Mouse (Mus musculus): Measurements from ENCODE around the gene Qk.

Qk gene

DNA sequence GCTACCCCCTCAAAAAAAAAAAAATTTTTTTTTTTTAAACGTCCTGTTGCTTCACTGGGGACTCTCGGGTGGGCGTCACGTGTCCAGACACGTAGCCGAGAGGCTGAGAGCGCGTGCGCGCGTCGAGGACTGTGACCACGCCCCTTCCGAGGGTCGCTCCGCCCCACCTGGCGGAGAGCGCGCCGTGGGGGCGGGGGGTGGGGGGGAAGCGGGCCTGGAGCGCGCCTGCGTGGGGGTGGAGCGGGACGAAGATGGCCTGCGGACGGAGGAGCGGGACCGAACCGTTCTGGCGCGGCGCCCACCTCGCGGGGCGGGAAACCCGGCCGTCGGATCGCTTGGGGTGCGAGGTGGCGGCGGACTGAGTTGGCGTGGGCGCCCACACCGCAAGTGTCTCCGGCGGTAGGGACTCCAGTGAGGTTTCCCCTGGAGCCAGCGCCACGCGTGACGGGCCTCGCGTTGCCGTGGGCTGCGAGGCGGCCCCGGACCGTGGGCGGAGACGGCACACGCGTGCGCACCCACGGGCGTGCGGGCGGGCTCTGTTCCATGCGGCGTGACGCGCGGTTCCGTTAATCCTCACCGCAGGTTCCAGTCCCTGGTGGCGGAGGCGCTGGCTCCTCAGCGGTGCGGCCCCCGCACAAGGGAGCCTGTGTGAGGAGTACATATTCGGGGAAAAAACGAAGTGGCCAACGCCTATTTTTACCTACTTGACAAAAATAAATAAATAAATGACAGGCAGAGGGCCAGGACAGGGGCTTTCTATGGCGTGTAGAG is at the start of gene Qk:
Qk (minus strand) TSS at position 170 of the 771 bp plus-strand sequence.
- DNase-seq (ENCODE audit: extremely low spot score, low read depth, low spot score) = no peak

DNA sequence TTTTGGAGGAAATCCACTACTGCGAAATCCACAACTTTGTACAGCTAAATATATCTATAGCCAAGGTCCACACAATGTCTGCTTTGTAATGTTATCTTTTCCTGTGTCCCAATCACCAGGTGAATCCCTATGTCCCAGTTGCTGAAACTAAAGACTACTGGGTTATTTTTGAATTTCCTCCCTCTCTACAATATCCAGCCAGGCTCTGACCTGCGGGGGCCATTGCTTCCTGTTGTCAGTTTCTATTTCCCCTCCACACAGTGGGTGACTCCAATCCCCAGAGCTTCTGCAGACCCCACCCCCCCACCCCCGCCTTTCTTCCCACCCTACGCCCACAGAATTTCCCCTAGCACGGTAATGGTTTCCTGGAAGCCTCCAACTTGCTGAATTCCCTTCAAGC is 47.4 kb upstream of the Qk start:
- no peak for DNase-seq (ENCODE audit: extremely low spot score, low read depth, low spot score)

DNA sequence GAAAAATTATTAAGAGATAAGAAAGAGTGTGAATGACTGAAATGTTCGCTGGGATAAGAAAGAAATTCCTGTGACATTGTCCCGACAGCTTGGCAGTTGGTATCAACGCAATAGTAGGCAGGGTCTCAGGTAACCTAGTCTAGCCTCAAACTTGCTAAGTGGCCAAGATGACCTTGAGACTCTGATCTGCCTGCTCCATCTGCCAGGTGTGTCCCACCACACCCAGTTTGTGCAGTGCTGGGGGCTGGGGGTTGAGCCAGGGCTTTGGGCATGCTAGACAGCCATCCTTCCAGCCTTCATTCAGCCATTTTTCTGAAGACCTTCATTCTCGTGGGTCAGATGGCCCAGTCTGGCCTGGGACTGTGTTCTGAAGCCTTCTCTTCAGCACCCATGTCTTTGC is 46.9 kb upstream of the Qk start:
- no peak for DNase-seq (ENCODE audit: extremely low spot score, low read depth, low spot score)

DNA sequence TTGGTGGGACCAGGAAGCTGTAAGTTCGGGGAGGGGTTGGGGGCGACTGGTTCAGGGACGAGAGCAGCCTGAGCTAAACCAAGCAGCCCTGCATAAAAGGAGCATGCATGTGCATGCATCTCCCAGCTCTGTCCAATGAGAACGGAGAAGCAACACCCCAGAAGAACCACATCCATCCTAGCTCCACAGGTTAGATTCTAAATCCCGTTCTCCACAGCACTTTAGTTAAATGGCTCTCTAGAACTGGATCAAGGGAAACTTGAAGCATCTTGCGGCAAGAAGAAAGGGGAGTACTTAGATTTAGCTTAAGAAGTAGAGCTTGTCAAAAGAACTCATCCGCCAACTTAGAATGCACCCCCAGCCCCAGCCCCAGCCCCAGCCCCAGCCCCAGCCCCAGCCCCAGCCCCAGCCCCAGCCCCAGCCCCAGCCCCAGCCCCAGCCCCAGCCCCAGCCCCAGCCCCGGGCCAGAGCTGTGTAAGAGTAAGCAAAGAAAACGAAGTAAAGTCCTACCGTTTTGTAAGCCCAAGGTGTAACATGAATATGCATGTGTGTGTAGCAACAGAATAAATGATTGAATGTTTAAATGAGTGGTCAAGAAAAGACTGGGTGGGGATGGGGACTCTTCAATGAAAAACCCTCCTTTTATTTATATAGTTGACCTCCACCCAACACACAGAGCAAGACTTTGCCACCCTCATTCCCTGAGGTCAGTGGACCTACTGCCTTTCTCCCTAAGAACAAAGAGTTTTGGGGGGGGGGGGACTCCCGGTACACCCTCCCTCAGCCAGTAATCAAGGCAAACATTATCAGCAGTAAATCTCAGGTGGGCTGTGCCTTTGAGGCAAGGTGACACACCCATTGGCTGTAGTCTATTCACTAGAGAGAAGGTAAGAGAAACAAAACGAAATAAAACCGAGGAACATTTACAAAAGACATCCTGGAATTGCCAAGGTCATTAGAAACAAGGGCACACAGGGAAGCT is 46.1 kb upstream of the Qk start:
- no peak for DNase-seq (ENCODE audit: extremely low spot score, low read depth, low spot score)

DNA sequence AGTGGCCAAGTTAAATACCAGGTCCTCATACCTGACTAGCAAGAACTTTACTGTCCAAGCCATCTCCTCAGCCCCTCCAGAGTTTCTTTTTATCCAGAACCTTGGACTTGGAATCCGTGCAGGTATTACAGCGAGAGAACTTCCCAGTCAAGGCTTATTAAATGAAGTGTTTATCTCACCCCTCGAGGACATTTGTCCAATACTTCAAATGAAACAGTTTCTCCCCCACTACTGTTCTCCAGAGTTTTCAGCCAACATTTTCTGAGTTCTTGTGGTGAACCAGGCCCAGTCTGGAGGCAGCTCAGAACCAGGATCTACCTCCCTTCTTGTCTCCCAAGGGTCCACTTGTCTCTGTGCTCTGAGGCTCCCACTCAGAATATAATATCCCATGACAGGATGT is 43.5 kb upstream of the Qk start:
- DNase-seq (ENCODE audit: extremely low spot score, low read depth, low spot score) = no peak

DNA sequence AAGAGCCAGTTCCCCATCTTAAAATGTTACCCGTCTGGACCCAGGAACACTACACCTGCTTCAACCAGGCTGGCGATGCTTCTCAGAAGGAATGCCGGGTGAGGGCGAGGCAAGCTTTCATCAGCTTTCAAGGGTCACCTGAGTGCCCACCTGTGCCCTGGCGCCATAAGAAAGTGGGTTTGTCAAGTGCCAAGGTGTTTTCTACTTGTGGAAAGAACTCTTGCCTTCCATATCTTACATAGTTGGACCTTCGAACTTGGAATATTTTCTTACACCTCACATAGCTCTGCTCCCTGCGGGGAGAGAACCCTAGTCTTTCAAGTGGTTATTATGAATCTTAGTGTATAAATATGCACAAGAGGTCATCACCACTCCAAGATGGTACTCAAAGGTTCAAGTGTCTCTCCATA is 42.2 kb upstream of the Qk start:
- DNase-seq (ENCODE audit: extremely low spot score, low read depth, low spot score) = no peak

DNA sequence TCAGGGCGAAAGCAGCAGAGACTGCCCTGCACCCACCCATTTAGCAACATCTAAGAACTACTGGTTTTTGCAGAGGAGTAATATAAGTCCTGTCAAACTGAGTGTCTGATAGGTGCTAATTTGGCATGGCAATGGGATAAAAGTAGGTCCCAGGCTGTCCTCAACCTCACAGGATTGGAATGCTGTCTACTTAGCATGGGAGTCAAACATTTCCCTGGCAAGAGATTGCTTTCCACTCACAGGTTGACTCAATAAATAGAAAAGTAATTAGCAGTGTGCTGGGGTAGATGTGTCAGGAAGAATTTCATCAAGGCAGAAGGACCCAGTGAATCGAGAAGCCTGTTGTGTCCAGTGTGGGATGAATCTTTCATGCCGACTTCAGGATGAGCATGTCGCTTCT is 41.1 kb upstream of the Qk start:
- no peak for DNase-seq (ENCODE audit: extremely low spot score, low read depth, low spot score)

DNA sequence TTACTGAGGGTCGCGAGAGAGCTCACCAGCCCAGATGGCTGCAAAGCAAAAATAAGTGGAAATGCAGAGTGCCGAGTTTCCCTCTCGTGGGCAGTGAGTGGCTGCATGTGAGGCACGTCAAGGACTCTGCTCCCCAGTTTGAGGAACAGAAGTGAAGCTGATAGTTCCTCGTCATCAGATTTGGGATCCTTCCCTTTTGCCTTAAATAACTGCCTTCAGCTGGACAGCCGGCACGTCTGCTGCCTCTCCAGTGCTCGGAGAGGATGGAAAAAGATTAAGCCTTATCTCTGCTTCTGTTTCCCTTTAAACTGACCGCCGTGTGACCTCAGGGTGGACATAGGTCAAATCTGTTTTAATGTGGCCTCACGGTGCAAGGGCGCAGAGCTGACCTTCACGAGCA is 39.8 kb upstream of the Qk start:
- no peak for DNase-seq (ENCODE audit: extremely low spot score, low read depth, low spot score)

DNA sequence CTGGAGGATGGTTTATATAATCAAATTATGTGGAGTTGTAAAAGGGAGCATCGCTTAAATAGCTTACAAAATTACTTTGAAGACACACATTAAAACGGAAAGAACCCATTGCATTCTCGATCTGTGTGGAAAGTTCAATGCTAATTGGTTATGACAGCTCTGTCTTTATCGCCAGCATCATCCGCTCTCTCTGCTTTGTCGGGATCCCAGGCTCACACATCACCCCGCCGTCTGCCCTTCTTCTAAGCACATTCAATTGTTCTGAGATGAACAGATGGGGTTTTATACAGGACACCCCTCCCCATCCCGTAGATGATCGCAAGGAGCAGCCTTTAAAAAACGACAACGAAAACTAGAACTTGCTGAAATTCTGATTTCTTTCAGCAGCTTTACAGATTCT is 37.7 kb upstream of the Qk start:
- DNase-seq (ENCODE audit: extremely low spot score, low read depth, low spot score) = no peak

DNA sequence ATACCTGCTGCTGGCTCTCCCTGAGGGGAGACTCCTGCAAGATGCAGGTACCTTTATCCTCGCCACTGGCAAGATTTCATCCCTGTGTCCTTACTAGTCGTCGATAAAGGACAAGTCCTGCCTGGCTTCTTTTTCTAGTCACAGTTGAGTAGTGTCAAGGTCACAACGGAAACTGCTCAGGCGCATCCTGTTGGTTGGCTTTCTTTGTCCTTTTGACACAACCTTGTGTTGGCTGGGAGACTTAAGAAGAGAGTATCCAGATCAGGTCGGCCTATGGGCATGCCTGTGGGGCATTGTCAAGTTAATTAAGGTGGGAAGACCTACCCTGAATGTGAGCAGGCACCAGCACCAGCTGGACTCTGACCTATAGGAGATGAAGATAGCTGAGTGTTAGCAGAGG is 36.6 kb upstream of the Qk start:
- no peak for DNase-seq (ENCODE audit: extremely low spot score, low read depth, low spot score)

DNA sequence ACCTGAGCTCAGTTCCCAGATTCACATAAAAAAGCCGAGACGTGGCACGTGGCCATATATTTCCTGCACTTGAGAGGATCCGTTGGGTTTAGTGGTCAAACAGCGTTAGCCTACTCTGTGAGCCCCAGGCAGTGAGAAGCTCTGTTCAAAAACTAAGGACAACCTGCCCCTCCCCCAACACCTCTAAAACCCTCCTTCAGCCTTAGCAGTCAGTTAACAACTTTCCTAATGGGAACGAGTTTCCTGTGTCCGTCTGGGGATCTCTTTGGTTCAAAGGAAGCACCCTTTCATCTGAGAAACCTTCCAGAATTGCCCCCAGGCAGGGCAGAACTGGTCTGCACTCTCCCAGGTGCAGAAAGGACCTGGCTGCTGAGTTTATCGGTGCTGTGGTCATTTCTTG is 36.1 kb upstream of the Qk start:
- peak; percentile 53 for DNase-seq (ENCODE audit: extremely low spot score, low read depth, low spot score)

DNA sequence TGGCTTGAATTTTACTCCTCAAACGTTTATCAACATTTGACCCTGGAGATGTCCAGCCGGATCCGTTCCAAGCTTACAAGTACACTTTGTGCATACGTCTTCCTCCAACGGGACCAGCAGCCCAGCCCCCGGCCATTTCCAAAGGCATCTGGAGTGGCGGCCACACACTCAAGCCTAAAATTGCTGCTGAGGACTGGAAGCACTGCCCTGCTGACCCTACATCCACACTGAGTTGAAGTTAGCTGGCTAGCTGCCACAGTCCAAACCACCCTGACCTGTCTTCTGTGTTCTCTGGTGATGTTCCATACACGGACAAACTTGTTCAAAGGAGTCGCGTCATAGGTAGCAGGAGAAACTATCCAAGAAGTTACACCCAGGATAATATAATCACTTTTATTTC is 18.6 kb upstream of the Qk start:
- DNase-seq (ENCODE audit: extremely low spot score, low read depth, low spot score) = no peak

DNA sequence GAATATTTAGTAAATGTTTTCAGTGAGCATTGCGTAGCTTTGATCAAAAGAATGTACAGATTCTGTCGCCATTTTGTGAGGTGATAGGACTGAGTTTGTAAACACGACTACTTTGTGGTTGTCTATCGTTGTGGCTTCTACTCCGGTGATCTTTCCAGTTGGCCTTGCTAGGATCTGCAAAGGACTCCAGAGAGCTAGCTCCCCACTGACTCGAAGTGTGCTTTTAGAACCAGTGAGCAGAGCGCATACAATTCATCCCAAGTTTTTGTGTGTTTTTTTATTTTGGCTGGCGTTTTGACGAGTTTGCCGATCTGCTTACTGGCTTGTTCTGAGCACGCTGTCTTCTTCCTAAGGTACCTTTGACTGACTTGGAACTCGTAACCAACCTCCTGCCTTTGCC is 16.9 kb upstream of the Qk start:
- DNase-seq (ENCODE audit: extremely low spot score, low read depth, low spot score) = no peak

DNA sequence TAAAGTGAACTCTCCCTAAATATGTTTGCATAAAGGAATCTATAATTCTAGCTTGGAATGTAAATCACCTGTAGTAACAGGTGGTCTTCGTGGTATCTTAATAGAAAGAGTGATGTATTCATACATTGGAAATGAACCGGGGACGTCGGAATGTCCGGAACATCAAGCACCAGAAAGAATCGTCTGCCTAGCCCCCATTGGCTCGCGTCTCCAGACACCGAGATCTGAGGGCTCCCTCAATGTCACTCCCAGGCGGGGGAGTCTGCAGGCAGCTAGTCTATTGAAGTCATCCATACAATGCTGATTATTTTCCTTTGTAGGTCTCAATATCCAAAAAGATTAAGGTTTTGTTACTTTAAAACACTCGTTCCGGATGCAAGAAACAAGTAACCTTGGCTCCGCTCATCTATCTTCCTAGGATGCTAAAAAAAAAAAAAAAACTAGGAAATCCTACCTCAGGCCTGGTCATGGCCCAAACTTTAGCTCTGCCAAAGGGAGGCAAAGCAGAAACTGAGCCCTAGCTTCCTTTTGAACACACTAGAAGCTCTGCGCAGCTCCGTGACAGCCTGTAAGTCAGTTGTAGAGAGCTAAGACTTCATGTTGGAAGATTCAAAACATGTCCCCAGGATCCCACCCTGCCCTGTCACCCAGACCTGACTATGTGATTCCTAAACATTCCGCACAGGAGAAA is 16.3 kb upstream of the Qk start:
- no peak for DNase-seq (ENCODE audit: extremely low spot score, low read depth, low spot score)

DNA sequence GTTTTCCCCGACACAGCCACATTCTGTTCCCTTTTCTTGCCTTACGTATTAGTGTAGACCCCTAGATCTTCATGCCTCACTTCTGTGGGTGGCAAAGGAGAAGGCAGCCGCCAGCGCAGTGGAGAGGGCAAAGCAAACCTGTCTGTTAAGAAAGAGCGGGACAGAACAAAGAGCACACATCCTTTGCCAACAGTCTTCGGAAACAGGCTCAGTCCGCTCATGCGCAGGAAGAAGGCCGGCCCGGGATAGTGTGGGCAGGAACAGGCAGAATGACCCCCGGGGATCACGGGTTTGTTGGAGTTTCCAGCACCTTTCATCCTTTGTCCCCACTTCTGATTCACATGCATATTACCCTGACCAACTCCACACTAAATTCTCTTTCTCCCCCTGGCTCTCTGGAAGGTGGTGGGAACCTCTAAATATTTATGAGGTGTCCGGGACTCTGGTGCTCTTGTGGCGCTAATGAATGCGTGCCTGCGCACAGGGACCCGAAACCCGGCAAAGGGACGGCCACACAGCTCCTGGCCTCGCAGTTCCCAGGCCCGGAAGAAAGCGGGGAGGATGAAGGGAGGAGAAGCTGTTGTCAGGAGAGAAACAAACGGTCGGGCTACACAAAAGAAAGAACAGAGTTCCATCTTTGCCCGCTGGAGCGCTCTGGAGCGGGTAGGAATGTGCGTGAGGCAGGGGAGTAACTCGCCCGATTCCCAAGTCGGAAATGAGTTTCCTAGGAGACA is 15.5 kb upstream of the Qk start:
- DNase-seq (ENCODE audit: extremely low spot score, low read depth, low spot score) = peak; percentile 57

DNA sequence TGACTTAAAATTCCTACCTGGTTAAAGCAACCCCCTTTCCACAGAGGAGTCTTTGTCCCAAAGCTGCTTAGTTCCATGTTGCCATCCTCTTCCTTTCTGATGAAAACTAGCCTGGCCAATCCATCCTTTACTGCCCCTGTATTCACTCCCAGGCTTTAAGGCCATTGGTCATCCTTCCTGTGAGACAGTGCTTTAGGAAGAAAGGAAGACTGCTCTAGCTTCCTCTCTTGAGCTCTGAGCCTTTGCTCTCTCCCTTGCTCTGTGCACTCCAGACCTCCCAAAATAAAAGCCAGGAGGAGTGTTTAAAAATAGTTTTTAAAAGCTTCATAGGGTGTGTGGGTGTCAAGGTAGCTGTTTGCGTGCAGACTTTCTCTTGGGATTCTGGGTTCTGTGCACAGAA is 14.8 kb upstream of the Qk start:
- DNase-seq (ENCODE audit: extremely low spot score, low read depth, low spot score) = no peak

DNA sequence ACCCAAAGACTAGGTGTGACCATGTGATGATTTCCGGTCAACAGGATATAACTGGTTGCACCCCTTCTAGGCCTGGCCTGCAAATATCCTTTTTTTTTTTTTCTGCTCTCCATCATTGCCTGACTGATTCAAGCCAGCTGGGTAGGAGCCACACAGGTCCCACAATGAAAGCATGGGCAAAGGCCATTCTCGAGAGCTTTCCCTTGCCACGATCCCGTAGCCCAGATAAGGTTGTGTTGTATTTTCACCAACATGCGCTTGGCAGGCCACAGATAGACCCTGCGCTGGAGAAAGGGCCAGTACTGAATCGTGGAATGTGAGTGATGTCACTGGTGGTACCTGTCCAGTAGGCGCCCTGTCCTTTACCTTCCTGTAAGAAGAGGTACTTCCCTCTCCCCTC is 13.7 kb upstream of the Qk start:
- DNase-seq (ENCODE audit: extremely low spot score, low read depth, low spot score) = no peak

DNA sequence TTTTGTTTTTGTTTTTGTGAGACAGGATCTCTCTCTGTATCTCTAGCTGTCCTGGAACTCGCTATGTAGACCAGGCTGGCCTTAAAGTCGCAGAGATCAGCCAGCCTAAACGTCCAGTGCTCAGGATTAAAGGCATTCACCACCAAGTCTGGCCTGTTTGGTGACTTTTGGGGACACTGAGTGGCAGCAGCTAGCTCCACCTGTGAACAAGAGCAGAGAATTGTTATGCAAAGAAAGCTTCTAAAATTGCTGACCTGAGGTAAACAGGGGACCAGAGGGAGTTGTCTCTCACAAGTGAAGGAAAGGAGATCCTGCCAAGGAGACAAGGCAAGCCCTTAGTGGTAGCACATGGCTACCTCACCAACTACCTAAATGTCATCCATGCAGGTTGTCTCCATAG is 12.5 kb upstream of the Qk start:
- DNase-seq (ENCODE audit: extremely low spot score, low read depth, low spot score) = no peak

DNA sequence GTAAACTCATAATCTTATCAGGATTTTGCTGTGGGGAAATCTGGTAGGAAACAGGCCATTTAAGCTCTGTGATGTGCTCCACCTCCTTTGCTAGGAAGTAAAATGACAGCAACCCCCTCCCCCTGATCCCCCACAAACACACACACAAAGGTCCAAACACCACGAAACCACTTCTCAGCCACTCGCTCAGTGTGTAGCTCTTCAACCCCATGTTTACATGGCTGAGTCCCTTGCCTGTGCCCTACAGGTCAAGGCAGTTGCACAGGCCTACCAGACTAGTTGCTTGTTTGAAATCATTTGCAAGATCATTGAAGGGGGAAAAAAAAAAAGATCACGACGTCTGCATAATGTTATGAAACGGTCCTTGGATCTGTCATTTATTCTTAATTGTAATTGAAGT is 9.8 kb upstream of the Qk start:
- DNase-seq (ENCODE audit: extremely low spot score, low read depth, low spot score) = no peak

DNA sequence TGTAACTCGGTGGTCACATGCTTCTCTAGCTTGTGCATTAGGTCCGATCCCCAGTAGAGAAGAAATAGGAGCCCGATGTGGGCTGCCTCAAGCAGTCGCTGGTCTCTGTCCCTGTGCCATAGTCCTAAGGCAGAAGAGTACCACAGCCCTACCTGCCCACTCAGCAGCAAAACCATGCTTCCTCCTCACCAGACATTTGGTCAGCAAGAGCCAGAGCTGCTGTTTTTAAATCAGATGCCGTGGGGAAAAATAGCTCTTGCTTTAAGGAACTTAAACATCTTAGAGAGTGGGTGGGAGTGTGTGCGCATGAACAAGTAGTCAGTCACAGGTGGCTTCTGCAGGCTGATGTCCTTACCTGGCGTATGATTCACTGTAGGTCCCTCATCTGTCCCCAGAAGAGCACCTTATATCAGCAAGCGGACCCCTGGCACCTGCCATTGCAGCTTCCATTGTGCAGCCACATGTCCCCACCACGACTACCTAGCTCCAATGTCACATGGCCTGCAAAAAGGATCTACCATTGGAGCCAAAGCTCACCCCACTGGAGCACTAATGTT is 9.0 kb upstream of the Qk start:
- DNase-seq (ENCODE audit: extremely low spot score, low read depth, low spot score) = no peak
